Mouse (Mus musculus) left cerebral cortex, postnatal 10 days (tissue): ENCODE results near the gene Coro1a. TPM values are rescaled to one million over a fixed set of nuclear protein-coding genes. Genes with fewer than 3 reads are reported as not detected.

Experiments used
- DNase-seq, 2 experiments: peaks; one replicate each; pipeline ENCODE4 v3.0.0; 2021 to 2022; ENCODE audit warnings: low spot score in 2 of 2, mixed read lengths in 1 of 2; ENCODE audit errors: extremely low spot score in 1 of 2
- intact Hi-C: fragments of 180-260 bp; cut with DNase I; formaldehyde crosslinking; loops from one replicate; pipeline ENCODE4 v1.15.1; 2025
- total RNA-seq, 2 experiments: library from RNA; stranded (reverse); gene quantifications; 2 replicates each; pipeline ENCODE4 v1.2.3; 2021

Coro1a gene
- total RNA-seq, 2 experiments from 2014 or later = 178 to 199 TPM

- DNase-seq = no peak
- intact Hi-C loops = no loop called here
Observed at GRCm38 (mm10) chr7:126711910-126712309, 4.3 kb upstream of the Coro1a start.

GRCm38 (mm10) chr7:126710266-126710665 lies 2.7 kb upstream of the Coro1a start:
- intact Hi-C loops = no loop called here

GRCm38 (mm10) chr7:126708175-126708952 lies 777 bp upstream of the Coro1a start:
- intact Hi-C loops = no loop called here
- no peak for DNase-seq

More at GRCm38 (mm10) chr7:126710266-126710665, 2.7 kb upstream of the Coro1a start:
- no peak for DNase-seq

- DNase-seq = peak; percentile 91 to 92
- intact Hi-C loops = loop anchor here (5.0 kb wide), 2 partner anchors 58 to 73 kb away; partner anchors contain the start of gene Ypel3
Observed at GRCm38 (mm10) chr7:126704121-126704980, 3.2 kb downstream of the Coro1a start.

GRCm38 (mm10) chr7:126703757-126704077 lies 3.9 kb downstream of the Coro1a start:
- peak in 1 of 2 experiments; percentile 50 for DNase-seq

GRCm38 (mm10) chr7:126702861-126703756 lies 4.5 kb downstream of the Coro1a start:
- peak in 1 of 2 experiments; percentile 52 for DNase-seq
- intact Hi-C loops = loop anchor here (5.0 kb wide), 2 partner anchors 59 to 74 kb away; partner anchors contain the start of gene Ypel3

More at GRCm38 (mm10) chr7:126703757-126704077, 3.9 kb downstream of the Coro1a start:
- intact Hi-C loops = loop anchor here (5.0 kb wide), 2 partner anchors 59 to 74 kb away; partner anchors contain the start of gene Ypel3

- intact Hi-C loops = loop anchor here (5.0 kb wide), 2 partner anchors 60 to 75 kb away; partner anchors contain the start of gene Ypel3
- DNase-seq = no peak
Observed at GRCm38 (mm10) chr7:126702358-126702757, 5.2 kb downstream of the Coro1a start.

GRCm38 (mm10) chr7:126701559-126702357 lies 5.8 kb downstream of the Coro1a start:
- DNase-seq = peak in 1 of 2 experiments; percentile 47
- intact Hi-C loops = loop anchor here (5.0 kb wide), 2 partner anchors 61 to 76 kb away; partner anchors contain the start of gene Ypel3

GRCm38 (mm10) chr7:126701070-126701469 lies 6.5 kb downstream of the Coro1a start:
- peak; percentile 90 to 94 for DNase-seq
- intact Hi-C loops = loop anchor here (5.0 kb wide), 2 partner anchors 61 to 76 kb away; partner anchors contain the start of gene Ypel3

GRCm38 (mm10) chr7:126700063-126701015 lies 7.2 kb downstream of the Coro1a start:
- peak in 1 of 2 experiments; percentile 39 for DNase-seq
- intact Hi-C loops = loop anchor here (5.0 kb wide), 2 partner anchors 62 to 77 kb away; partner anchors contain the start of gene Ypel3

GRCm38 (mm10) chr7:126697838-126698237 lies 9.7 kb downstream of the Coro1a start:
- DNase-seq = no peak
- intact Hi-C loops = no loop called here

- no peak for DNase-seq
- intact Hi-C loops = no loop called here
Observed at GRCm38 (mm10) chr7:126696886-126697285, 10.7 kb downstream of the Coro1a start.

- no peak for DNase-seq
- intact Hi-C loops = no loop called here
Observed at GRCm38 (mm10) chr7:126696303-126696702, 11.3 kb downstream of the Coro1a start.

GRCm38 (mm10) chr7:126695631-126696207 lies 11.9 kb downstream of the Coro1a start, which contains the start of gene Slx1b:
Gene Slx1b, minus strand, starts transcription at chr7:126695784.
- intact Hi-C loops = no loop called here
- peak; percentile 95 to 97 for DNase-seq

GRCm38 (mm10) chr7:126695210-126695611 lies 12.4 kb downstream of the Coro1a start, which contains the start of gene Bola2:
Gene Bola2, plus strand, starts transcription at chr7:126695401.
- intact Hi-C loops = no loop called here
- DNase-seq = peak in 1 of 2 experiments; percentile 84
